Mouse (Mus musculus): Measurements from ENCODE around the gene Neurod2.

- TF ChIP-seq CTCF (IDR thresholded peaks at IDR 0.05; ENCODE audit: control insufficient read depth, insufficient read depth, insufficient read length), result no peak
- TF ChIP-seq MAX (IDR thresholded peaks at IDR 0.05), result no peak
These were observed 42.2 kb upstream of the Neurod2 start for GRCm38 (mm10) chr11:98371556-98372240.

Data from C2C12 (cell line).